Mouse (Mus musculus) intestine, embryonic 15.5 days (tissue): ENCODE results near the gene Ccdc149. TPM values are rescaled to one million over a fixed set of nuclear protein-coding genes. Genes with fewer than 3 reads are reported as not detected.

Experiments used
- ATAC-seq: fragments of 200-750 bp; cut with Nextera tagmentation; 2 replicates; pipeline ENCODE4 v1.8.0; 2017; ENCODE audit warnings: moderate TSS enrichment, moderate library complexity
- H3K27ac ChIP-seq: fragments of 300-500 bp; sonication (generic); 2 replicates; pipeline ENCODE4 v1.5.1; 2015; ENCODE audit warnings: mild to moderate bottlenecking, inconsistent platforms
- H3K27me3 ChIP-seq: fragments of 300-500 bp; sonication (generic); replicated peaks from 2 replicates; pipeline ENCODE4 v1.6.1; 2015; ENCODE audit warnings: inconsistent platforms
- H3K36me3 ChIP-seq: fragments of 300-500 bp; sonication (generic); 2 replicates; pipeline ENCODE4 v1.6.1; 2015; ENCODE audit warnings: inconsistent platforms
- H3K4me1 ChIP-seq: fragments of 300-500 bp; sonication (generic); replicated peaks from 2 replicates; pipeline ENCODE4 v1.6.1; 2015; ENCODE audit warnings: inconsistent platforms
- H3K4me2 ChIP-seq: fragments of 300-500 bp; sonication (generic); replicated peaks from 2 replicates; pipeline ENCODE4 v1.6.1; 2015; ENCODE audit warnings: mild to moderate bottlenecking, inconsistent platforms
- H3K4me3 ChIP-seq: fragments of 300-500 bp; sonication (generic); replicated peaks from 2 replicates; pipeline ENCODE4 v1.5.1; 2015; ENCODE audit warnings: inconsistent platforms
- H3K9ac ChIP-seq: fragments of 300-500 bp; sonication (generic); 2 replicates; pipeline ENCODE4 v1.6.1; 2015; ENCODE audit warnings: inconsistent platforms
- H3K9me3 ChIP-seq: fragments of 300-500 bp; sonication (generic); 2 replicates; pipeline ENCODE4 v1.6.1; 2016; ENCODE audit warnings: inconsistent platforms
- WGBS: fragments of 180-500 bp; shearing (Covaris S2); methylation state at CpG from one replicate; pipeline ENCODE4 v1.1.7; 2015; 5-methylcytosine and 5-hydroxymethylcytosine counted together
- polyA plus RNA-seq: library from polyadenylated mRNA; unstranded; fragments of >200 nt; fragmentation: Nextera tagmentation; extraction: Ambion mirVana; gene quantifications from 2 replicates; pipeline ENCODE4 v1.2.1, GENCODE M21; 2015

The Ccdc149 gene
- polyA plus RNA-seq, 1 experiment from 2014 or later = 3.8 TPM

DNA sequence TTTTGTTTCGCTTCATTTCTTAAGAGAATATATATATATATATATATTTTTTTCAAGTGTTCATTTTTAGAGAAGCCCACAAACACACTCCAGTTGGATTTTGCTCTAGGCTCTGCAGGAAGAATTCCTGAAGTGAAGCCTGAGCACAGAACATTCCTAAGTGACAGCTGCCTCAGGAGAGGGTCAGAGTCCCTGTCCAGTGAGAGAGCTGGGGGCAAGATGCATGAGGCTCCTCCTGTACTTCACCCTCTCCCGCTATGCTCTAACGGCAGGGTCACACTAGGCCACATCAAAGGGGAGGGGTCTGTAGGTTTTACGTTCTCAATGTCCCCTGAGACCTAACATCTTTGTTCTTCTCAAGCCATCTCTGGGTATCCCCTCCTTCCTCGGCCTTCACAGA is 106.8 kb downstream of the Ccdc149 start:
- peaks cover 8% of the 10 kb centered on the region; the same call in 1 of the 2 replicates for H3K4me1 ChIP-seq
- no peaks in the 10 kb centered on the region for H3K36me3 ChIP-seq
- H3K27me3 ChIP-seq = peaks cover 8% of the 10 kb centered on the region
- no peaks in the 10 kb centered on the region for H3K9me3 ChIP-seq
- 62% methylated on average over 5 of the region's 5 CpGs for WGBS
- H3K4me3 ChIP-seq = no peak overlapping the region
- H3K27ac ChIP-seq = no peak overlapping the region
- H3K4me2 ChIP-seq = no peak overlapping the region
- ATAC-seq = no peak
- no peak overlapping the region for H3K9ac ChIP-seq

DNA sequence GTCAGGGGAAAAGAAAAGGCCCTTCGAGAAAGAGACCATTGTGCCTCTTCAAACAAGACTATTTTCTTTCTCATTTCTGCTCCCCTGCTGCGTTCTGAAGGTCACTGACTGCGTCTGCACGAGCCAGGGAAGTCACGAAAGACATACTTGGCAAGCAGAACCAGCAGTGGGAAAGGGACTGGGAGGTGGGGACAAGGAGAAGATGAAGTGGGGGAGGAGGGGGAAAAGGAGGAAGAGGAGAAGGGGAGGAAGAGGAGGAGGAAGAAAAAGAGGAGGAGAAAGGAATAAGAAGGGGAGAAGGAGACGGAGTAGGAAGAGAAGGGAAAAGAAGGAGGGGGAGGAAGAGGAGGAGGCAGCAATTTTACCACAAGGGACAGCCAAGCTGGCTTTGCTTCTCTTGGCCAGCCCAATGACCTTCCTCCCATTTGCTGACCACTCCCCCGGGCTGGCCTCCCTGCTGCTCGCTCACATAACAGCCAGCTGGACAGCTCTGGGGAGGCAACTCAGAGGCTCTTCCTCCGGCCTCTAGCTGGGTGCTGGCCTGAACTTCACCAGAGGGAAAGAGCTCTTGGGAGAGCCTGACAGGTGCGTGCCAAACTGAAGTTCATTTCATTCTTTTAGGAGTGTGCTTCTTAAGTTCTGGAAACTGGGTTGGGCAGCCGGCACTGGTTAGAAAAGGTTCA is 107.7 kb downstream of the Ccdc149 start, which contains the start of gene Sod3:
Gene Sod3 (plus strand): TSS at position 324 of the 683 bp plus-strand sequence.
- H3K4me2 ChIP-seq = 0 out of 2 replicates have a peak within 1 kb of the TSS, but pooled peaks have one; percentile 4
- H3K27me3 ChIP-seq = peaks cover 7% of the 10 kb centered on the region
- peaks cover 8% of the 10 kb centered on the region; the same call in 1 of the 2 replicates for H3K4me1 ChIP-seq
- H3K27ac ChIP-seq = no peak within 1 kb of the TSS
- no peak within 1 kb of the TSS for H3K4me3 ChIP-seq
- no peak within 1 kb of the TSS for H3K9ac ChIP-seq
- no peak for ATAC-seq
- 27% methylated on average over 11 of the region's 11 CpGs for WGBS
- H3K36me3 ChIP-seq = no peaks in the 10 kb centered on the region
- no peaks in the 10 kb centered on the region for H3K9me3 ChIP-seq

DNA sequence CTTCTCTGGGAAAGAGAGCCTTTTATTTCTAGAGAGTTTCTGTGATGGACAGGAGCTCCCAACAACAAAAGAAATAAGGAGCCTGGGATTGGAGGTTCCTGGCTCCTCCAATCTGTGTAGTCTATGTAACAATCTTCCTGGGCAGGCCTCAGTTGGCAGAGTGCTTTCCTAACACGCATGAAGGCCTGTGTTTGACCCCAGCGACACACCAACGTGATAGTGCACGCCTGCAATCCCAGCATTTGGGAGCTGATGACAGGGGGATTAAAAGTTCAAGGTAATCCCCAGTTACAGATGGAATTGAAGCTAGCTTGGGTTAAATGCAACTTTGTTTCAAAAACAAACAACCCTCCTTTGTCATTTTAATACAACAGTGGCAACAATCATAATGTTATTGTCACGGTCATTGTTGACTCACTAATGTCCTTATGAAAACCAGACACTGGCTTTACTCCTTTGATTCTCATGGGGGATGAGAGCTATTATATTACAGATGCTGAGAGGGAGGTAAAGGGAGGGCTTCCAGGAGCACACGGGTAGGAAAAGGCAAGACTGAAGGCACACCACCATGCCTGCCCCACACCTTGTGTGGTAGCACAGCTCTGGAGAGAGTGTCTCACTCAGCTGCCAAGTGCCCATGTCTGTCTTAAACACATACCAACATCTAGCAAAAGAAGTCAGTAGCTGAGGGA is 108.4 kb downstream of the Ccdc149 start:
- Histone ChIP-seq H3K9me3 (no peaks in the 10 kb centered on the region), H3K36me3 (no peaks in the 10 kb centered on the region), H3K4me2 (0 out of 2 replicates have a peak overlapping the region, but pooled peaks have one; percentile 4), H3K4me1 (peaks cover 8% of the 10 kb centered on the region; the same call in 1 of the 2 replicates), H3K27ac (no peak overlapping the region), H3K9ac (no peak overlapping the region), H3K27me3 (0 out of 2 replicates have a peak, but pooled peaks cover under 1% of the 10 kb centered on the region), H3K4me3 (no peak overlapping the region)
- 72% methylated on average over 6 of the region's 6 CpGs for WGBS
- ATAC-seq = no peak

GRCm38 (mm10) chr5:52360286-52361049 is 110.9 kb downstream of the Ccdc149 start:
- Histone ChIP-seq H3K9ac (no peak overlapping the region), H3K27ac (peak overlapping the region; percentile 60), H3K4me1 (peaks cover 15% of the 10 kb centered on the region), H3K9me3 (no peaks in the 10 kb centered on the region), H3K4me3 (no peak overlapping the region), H3K27me3 (no peaks in the 10 kb centered on the region), H3K4me2 (peak overlapping the region; percentile 39), H3K36me3 (no peaks in the 10 kb centered on the region)
- peak; percentile 86 for ATAC-seq
- 52% methylated on average over 21 of the region's 21 CpGs for WGBS

- H3K4me2 ChIP-seq = no peak overlapping the region
- H3K27ac ChIP-seq = no peak overlapping the region
- WGBS = 58% methylated on average over 6 of the region's 6 CpGs
- H3K9ac ChIP-seq = no peak overlapping the region
- H3K27me3 ChIP-seq = no peaks in the 10 kb centered on the region
- no peaks in the 10 kb centered on the region for H3K9me3 ChIP-seq
- no peak overlapping the region for H3K4me3 ChIP-seq
- ATAC-seq = no peak
- peaks cover 7% of the 10 kb centered on the region for H3K4me1 ChIP-seq
- H3K36me3 ChIP-seq = no peaks in the 10 kb centered on the region
Observed at GRCm38 (mm10) chr5:52358120-52358519, 113.2 kb downstream of the Ccdc149 start.

GRCm38 (mm10) chr5:52357175-52357754 is 114.1 kb downstream of the Ccdc149 start:
- peak; percentile 66 for ATAC-seq
- no peaks in the 10 kb centered on the region for H3K36me3 ChIP-seq

DNA sequence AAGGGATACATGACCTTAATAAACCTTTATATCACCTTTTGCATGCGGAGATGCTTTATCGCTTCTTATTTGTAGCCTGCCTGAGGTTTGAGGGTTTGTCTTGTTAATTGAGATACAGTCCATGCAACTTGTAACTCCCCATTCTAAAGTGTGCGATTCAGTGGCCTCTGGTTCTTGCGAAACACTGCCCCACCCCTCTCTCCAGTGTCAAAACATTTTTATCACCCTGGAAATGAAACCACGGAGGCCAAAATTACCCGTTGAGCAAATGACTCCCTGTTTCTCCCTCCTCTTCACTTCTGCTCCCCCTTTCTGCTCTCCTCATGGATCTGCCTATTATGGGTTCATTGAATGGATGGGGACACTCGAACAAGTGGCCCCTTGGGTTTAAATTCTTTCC is 115.7 kb downstream of the Ccdc149 start:
- no peaks in the 10 kb centered on the region for H3K36me3 ChIP-seq
- H3K9ac ChIP-seq = no peak overlapping the region
- no peak overlapping the region for H3K27ac ChIP-seq
- H3K9me3 ChIP-seq = no peaks in the 10 kb centered on the region
- no peak overlapping the region for H3K4me3 ChIP-seq
- H3K27me3 ChIP-seq = no peaks in the 10 kb centered on the region
- H3K4me1 ChIP-seq = peaks cover 7% of the 10 kb centered on the region
- WGBS = 68% methylated on average over 7 of the region's 7 CpGs
- no peak overlapping the region for H3K4me2 ChIP-seq
- ATAC-seq = 0 out of 2 replicates have a peak, but pooled peaks have one; percentile 14

More at GRCm38 (mm10) chr5:52357175-52357754, 114.1 kb downstream of the Ccdc149 start:
- Histone ChIP-seq H3K27ac (peak overlapping the region; percentile 22; the same call in 1 of the 2 replicates), H3K4me3 (no peak overlapping the region), H3K9ac (no peak overlapping the region), H3K27me3 (no peaks in the 10 kb centered on the region), H3K4me1 (peaks cover 7% of the 10 kb centered on the region), H3K4me2 (no peak overlapping the region), H3K9me3 (no peaks in the 10 kb centered on the region)
- WGBS = 38% methylated on average over 9 of the region's 9 CpGs

- Histone ChIP-seq H3K9me3 (no peaks in the 10 kb centered on the region), H3K36me3 (no peaks in the 10 kb centered on the region), H3K4me3 (no peak overlapping the region), H3K4me1 (peaks cover 7% of the 10 kb centered on the region), H3K9ac (no peak overlapping the region), H3K27me3 (no peaks in the 10 kb centered on the region), H3K27ac (no peak overlapping the region), H3K4me2 (no peak overlapping the region)
- WGBS = 57% methylated on average over 4 of the region's 4 CpGs
- ATAC-seq = no peak
Observed at GRCm38 (mm10) chr5:52354441-52354840, 116.9 kb downstream of the Ccdc149 start.

DNA sequence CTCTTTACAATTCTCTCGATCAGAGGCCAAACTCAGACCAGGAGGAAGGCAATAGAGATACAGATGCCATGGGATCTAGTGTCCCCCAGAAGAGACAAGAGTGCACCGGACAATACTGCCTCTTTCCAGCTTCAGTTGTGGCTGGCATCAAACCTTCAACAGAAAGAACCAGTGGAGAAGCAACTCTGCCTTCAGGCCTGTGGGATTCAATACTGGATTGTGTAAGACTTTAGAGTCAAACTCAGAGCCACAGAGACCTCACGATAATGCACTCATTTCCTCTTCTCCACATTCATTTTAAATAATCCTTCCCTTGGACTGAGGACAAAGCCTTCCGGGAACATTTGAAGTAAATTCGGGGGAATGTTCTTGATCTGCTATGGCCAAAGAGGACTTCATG is 118.6 kb downstream of the Ccdc149 start:
- no peak overlapping the region for H3K4me2 ChIP-seq
- no peaks in the 10 kb centered on the region for H3K27me3 ChIP-seq
- H3K36me3 ChIP-seq = no peaks in the 10 kb centered on the region
- no peak overlapping the region for H3K27ac ChIP-seq
- no peak for ATAC-seq
- H3K9me3 ChIP-seq = no peaks in the 10 kb centered on the region
- H3K4me1 ChIP-seq = peaks cover 7% of the 10 kb centered on the region
- 79% methylated on average over 5 of the region's 5 CpGs for WGBS
- no peak overlapping the region for H3K9ac ChIP-seq
- H3K4me3 ChIP-seq = no peak overlapping the region

DNA sequence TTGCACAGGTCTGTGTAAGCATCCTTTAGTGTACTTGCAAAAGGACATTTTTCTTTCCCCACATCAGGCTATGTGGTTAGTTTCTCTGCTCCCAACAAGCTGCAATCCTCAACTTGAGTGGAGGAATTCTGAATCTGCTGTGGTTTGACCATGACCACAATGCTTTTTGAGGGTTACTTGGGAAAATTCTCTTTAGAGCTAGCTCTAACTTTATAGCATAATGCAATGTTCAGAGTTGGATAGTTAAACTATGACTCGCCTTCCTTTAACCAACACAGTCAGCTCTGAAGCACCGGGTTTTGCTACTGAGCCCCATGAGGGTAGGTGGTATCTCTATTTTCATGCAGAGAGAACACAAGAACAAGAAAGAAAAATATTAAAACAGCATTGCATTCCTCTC is 119.8 kb downstream of the Ccdc149 start:
- Histone ChIP-seq H3K27me3 (no peaks in the 10 kb centered on the region), H3K36me3 (no peaks in the 10 kb centered on the region), H3K9ac (no peak overlapping the region), H3K4me2 (no peak overlapping the region), H3K4me3 (no peak overlapping the region), H3K4me1 (no peaks in the 10 kb centered on the region; the same call in 1 of the 2 replicates), H3K27ac (no peak overlapping the region), H3K9me3 (no peaks in the 10 kb centered on the region)
- 83% methylated on average over 2 of the region's 2 CpGs for WGBS
- no peak for ATAC-seq

DNA sequence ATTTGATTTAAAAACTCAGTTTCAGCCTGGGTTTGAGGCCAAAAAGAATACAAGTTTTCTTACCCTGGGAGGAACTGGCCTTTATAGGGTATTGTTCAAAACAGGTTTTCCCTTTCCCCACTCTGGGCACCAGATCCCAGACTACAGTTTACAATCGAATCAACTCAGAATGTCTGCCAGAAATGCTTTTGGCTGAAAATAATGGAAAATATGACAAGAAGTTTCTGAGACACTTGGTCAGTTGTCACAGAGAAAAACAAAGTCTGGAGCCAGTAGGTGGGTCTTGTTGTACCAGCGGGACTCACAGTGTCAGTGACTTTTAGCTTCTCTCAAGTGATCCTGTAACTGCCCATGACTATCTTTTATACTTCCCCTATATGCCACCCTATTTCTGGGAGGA is 120.9 kb downstream of the Ccdc149 start:
- 88% methylated on average over 2 of the region's 2 CpGs for WGBS
- H3K4me1 ChIP-seq = no peaks in the 10 kb centered on the region; the same call in 1 of the 2 replicates
- no peak overlapping the region for H3K4me2 ChIP-seq
- no peak overlapping the region for H3K27ac ChIP-seq
- no peak overlapping the region for H3K4me3 ChIP-seq
- no peaks in the 10 kb centered on the region for H3K9me3 ChIP-seq
- no peaks in the 10 kb centered on the region for H3K36me3 ChIP-seq
- H3K27me3 ChIP-seq = no peaks in the 10 kb centered on the region
- H3K9ac ChIP-seq = no peak overlapping the region
- ATAC-seq = no peak

GRCm38 (mm10) chr5:52346890-52347289 is 124.4 kb downstream of the Ccdc149 start:
- no peaks in the 10 kb centered on the region for H3K9me3 ChIP-seq
- no peaks in the 10 kb centered on the region for H3K36me3 ChIP-seq
- H3K27me3 ChIP-seq = no peaks in the 10 kb centered on the region
- H3K4me2 ChIP-seq = no peak overlapping the region
- H3K9ac ChIP-seq = no peak overlapping the region
- no peak for ATAC-seq
- no peak overlapping the region for H3K27ac ChIP-seq
- WGBS = 43% methylated on average over 2 of the region's 2 CpGs
- no peaks in the 10 kb centered on the region for H3K4me1 ChIP-seq
- H3K4me3 ChIP-seq = no peak overlapping the region
